30 mouse cellular contexts compared by ENCODE assay signal in genomic region chr14:76567280-76567679, GRCm38 (mm10). TPM values are rescaled to one million over a fixed set of nuclear protein-coding genes. Genes with fewer than 3 reads are reported as not detected.
A peak's percentile ranks its signal among the peaks of the same experiment; 100 is the strongest.
DNase-seq lines count a peak whose midpoint lies in the region; ATAC-seq and TF ChIP-seq lines count a peak whose summit lies in the region.
"Had no signal": no experiment of that assay in that cellular context is flagged by ENCODE, and none has a peak within 500 bp of the region (broad histone marks: within the 10 kb centered on the region; RNA-seq: fewer than 3 reads in every experiment).

No protein-coding gene starts in this region.

- ATAC-seq in intestine, embryonic 16.5 days = 0 out of 2 replicates have a peak, but pooled peaks have one; percentile 23
- no peak for ATAC-seq in intestine, embryonic 15.5 days
- ATAC-seq in liver, postnatal 0 days = peak; percentile 85
- ATAC-seq in granulocyte monocyte progenitor cell, adult 5-6 weeks (replicated peaks; ENCODE audit: poor library complexity, severe bottlenecking) = no peak
- ATAC-seq: forebrain, embryonic 15.5 days; hindbrain, postnatal 0 days; Patski had no signal

- no peaks in the 10 kb centered on the region for H3K27me3 ChIP-seq in intestine, embryonic 16.5 days (replicated peaks; ENCODE audit: control insufficient read depth, insufficient read depth, low read length)
- H3K27me3 ChIP-seq in intestine, embryonic 15.5 days (replicated peaks) = no peaks in the 10 kb centered on the region
- H3K27me3 ChIP-seq in liver, adult 2 months (ENCODE audit: control insufficient read depth, insufficient read depth, low read length) = no peaks in the 10 kb centered on the region
- no peaks in the 10 kb centered on the region for H3K27me3 ChIP-seq in liver, postnatal 0 days (ENCODE audit: insufficient read depth, low read length)
- H3K27me3 ChIP-seq: embryonic facial prominence, embryonic 13.5 days; forebrain, embryonic 15.5 days; Patski had no signal

- H3K9ac ChIP-seq in intestine, embryonic 16.5 days (ENCODE audit: low read depth, low read length) = no peak overlapping the region
- H3K9ac ChIP-seq in intestine, embryonic 15.5 days = no peak overlapping the region
- H3K9ac ChIP-seq in liver, adult 2 months (ENCODE audit: low read depth, low read length) = no peak overlapping the region
- no peak overlapping the region for H3K9ac ChIP-seq in liver, postnatal 0 days (replicated peaks)
- H3K9ac ChIP-seq: embryonic facial prominence, embryonic 13.5 days; forebrain, embryonic 15.5 days had no signal

- peak; percentile 11; the same call in 1 of the 2 replicates for TF ChIP-seq EP300 in liver, postnatal 0 days (IDR thresholded peaks at IDR 0.05; ENCODE audit: low read depth)

- 52% methylated on average over 1 of the region's 1 CpGs for WGBS in intestine, embryonic 16.5 days
- WGBS in intestine, embryonic 15.5 days = 64% methylated on average over 1 of the region's 1 CpGs
- WGBS in liver, adult 2 months = 14% methylated on average over 1 of the region's 1 CpGs
- 65% methylated on average over 1 of the region's 1 CpGs for WGBS in liver, postnatal 0 days (ENCODE audit: insufficient replicate concordance)

- H3K27ac ChIP-seq in intestine, embryonic 16.5 days (ENCODE audit: low read length) = no peak overlapping the region
- no peak overlapping the region for H3K27ac ChIP-seq in intestine, embryonic 15.5 days
- peak overlapping the region; percentile 71 for H3K27ac ChIP-seq in liver, adult 2 months (replicated peaks; ENCODE audit: insufficient read depth, low read depth, low read length)
- 0 out of 2 replicates have a peak overlapping the region, but pooled peaks have one; percentile 58 for H3K27ac ChIP-seq in liver, postnatal 0 days (ENCODE audit: low read depth)
- H3K27ac ChIP-seq: embryonic facial prominence, embryonic 13.5 days; forebrain, embryonic 10.5 days; forebrain, embryonic 15.5 days; gastrocnemius, adult 2 months; heart, adult 2 months; hindbrain, embryonic 10.5 days; hindbrain, postnatal 0 days had no signal

- peaks cover 10% of the 10 kb centered on the region for H3K4me1 ChIP-seq in intestine, embryonic 16.5 days (ENCODE audit: control insufficient read depth, insufficient read depth, low read length)
- peaks cover 12% of the 10 kb centered on the region; the same call in 1 of the 2 replicates for H3K4me1 ChIP-seq in intestine, embryonic 15.5 days (replicated peaks)
- H3K4me1 ChIP-seq in liver, adult 2 months (ENCODE audit: control insufficient read depth, insufficient read depth, low read length) = peaks cover 18% of the 10 kb centered on the region
- peaks cover 15% of the 10 kb centered on the region for H3K4me1 ChIP-seq in liver, postnatal 0 days (ENCODE audit: insufficient read depth)
- H3K4me1 ChIP-seq: forebrain, embryonic 10.5 days; forebrain, embryonic 15.5 days had no signal

- TF ChIP-seq CTCF in liver, adult 2 months (IDR thresholded peaks at IDR 0.05; ENCODE audit: low read depth, low read length) = no peak
- TF ChIP-seq CTCF in liver, postnatal 0 days (IDR thresholded peaks at IDR 0.05; ENCODE audit: low read depth) = no peak

- no peaks in the 10 kb centered on the region for H3K9me3 ChIP-seq in intestine, embryonic 16.5 days (ENCODE audit: control insufficient read depth, low read length)
- H3K9me3 ChIP-seq in intestine, embryonic 15.5 days = no peaks in the 10 kb centered on the region
- H3K9me3 ChIP-seq in liver, postnatal 0 days (ENCODE audit: low read length) = no peaks in the 10 kb centered on the region
- H3K9me3 ChIP-seq: embryonic facial prominence, embryonic 13.5 days; forebrain, embryonic 10.5 days; forebrain, embryonic 15.5 days; hindbrain, embryonic 10.5 days had no signal

- peak; percentile 99 for DNase-seq in liver, adult 2 months (ENCODE audit: extremely low read depth, low read depth, low spot score)
- no peak for DNase-seq in liver
- peak; percentile 17 for DNase-seq in kidney, postnatal 14 days
- DNase-seq in liver, postnatal 0 days = peak; percentile 40
- DNase-seq in right cerebral cortex, postnatal 36 days (ENCODE audit: low spot score in 2 of 2) = no peak
- DNase-seq: adrenal gland, postnatal 25 days; cerebellum, adult 11-12 months; cerebellum, adult 9-11 months; gastrocnemius, adult 2 months; gastrocnemius, postnatal 36 days; heart, adult 2 months; heart, postnatal 14 days; layer of hippocampus, postnatal 36 days; left cerebral cortex, postnatal 4 days; lung, adult 2 months; lung, postnatal 10 days; midbrain, embryonic 14.5 days; right cerebral cortex, postnatal 25 days; spleen, adult 18-20 months had no signal

- no peak overlapping the region for H3K4me2 ChIP-seq in intestine, embryonic 16.5 days (ENCODE audit: low read depth, low read length)
- H3K4me2 ChIP-seq in intestine, embryonic 15.5 days (replicated peaks) = no peak overlapping the region
- no peak overlapping the region for H3K4me2 ChIP-seq in liver, postnatal 0 days (ENCODE audit: low read depth, low read length)
- H3K4me2 ChIP-seq: embryonic facial prominence, embryonic 13.5 days; forebrain, embryonic 15.5 days had no signal

- no peak overlapping the region for H3K4me3 ChIP-seq in intestine, embryonic 16.5 days (ENCODE audit: low read length)
- no peak overlapping the region for H3K4me3 ChIP-seq in intestine, embryonic 15.5 days (replicated peaks)
- H3K4me3 ChIP-seq in liver, adult 2 months (ENCODE audit: insufficient read depth, low read depth, low read length) = no peak overlapping the region
- H3K4me3 ChIP-seq in liver, postnatal 0 days (ENCODE audit: low read depth, low read length) = no peak overlapping the region
- H3K4me3 ChIP-seq: embryonic facial prominence, embryonic 13.5 days; forebrain, embryonic 10.5 days; forebrain, embryonic 15.5 days; gastrocnemius, adult 2 months; heart, adult 2 months; hindbrain, embryonic 10.5 days had no signal

- H3K36me3 ChIP-seq in intestine, embryonic 16.5 days (ENCODE audit: control insufficient read depth, insufficient read depth, low read length) = no peaks in the 10 kb centered on the region
- H3K36me3 ChIP-seq in intestine, embryonic 15.5 days = no peaks in the 10 kb centered on the region
- H3K36me3 ChIP-seq in liver, adult 2 months (ENCODE audit: control insufficient read depth, insufficient read depth, low read length) = no peaks in the 10 kb centered on the region
- no peaks in the 10 kb centered on the region for H3K36me3 ChIP-seq in liver, postnatal 0 days (replicated peaks; ENCODE audit: insufficient read depth, low read length)
- H3K36me3 ChIP-seq: embryonic facial prominence, embryonic 13.5 days; forebrain, embryonic 10.5 days; forebrain, embryonic 15.5 days; hindbrain, embryonic 10.5 days had no signal

- no peaks in the 10 kb centered on the region for H3K79me2 ChIP-seq in liver, adult 2 months (ENCODE audit: control insufficient read depth, insufficient read depth, low read length)

- TF ChIP-seq POLR2A in liver, adult 2 months (IDR thresholded peaks at IDR 0.05; ENCODE audit: extremely low read depth, insufficient read depth, low read length) = no peak

RNA-seq across cellular contexts. Expression of gene Serp2, which starts 10.6 kb away (rescaled TPM):
- 5.7 and 8.2 TPM in 2 replicates for polyA plus RNA-seq in intestine, embryonic 16.5 days (2015; fragmentation: Nextera tagmentation; extraction: Ambion mirVana)
- 8.6 and 10.0 TPM in 2 replicates for polyA plus RNA-seq in intestine, embryonic 15.5 days (2015; fragmentation: Nextera tagmentation; extraction: Ambion mirVana)
- 0.37 TPM in 1 of 2 replicates, not detected in the other for total RNA-seq in liver, adult 2 months (2014; rRNA removed)
- polyA plus RNA-seq in liver, adult 2 months (2012; rRNA removed) = not detected in 2 replicates
- polyA plus RNA-seq in liver, postnatal 0 days (2015; fragmentation: Nextera tagmentation; extraction: Ambion mirVana) = 0.58 and 0.75 TPM in 2 replicates
- total RNA-seq in granulocyte monocyte progenitor cell, adult 5-6 weeks (2014; fragmentation: Nextera tagmentation) = not detected in 2 replicates
- not detected in 2 replicates for total RNA-seq in granulocyte monocyte progenitor cell, adult 5-6 weeks (2017)
- total RNA-seq: common myeloid progenitor, adult 5-6 weeks; monocyte, adult 5-6 weeks had no signal

Comparison
In these comparisons a context has a peak if more than half of its experiments do, and no peak if none do; other contexts are left out.
1. ATAC-seq: peak in intestine, embryonic 16.5 days (single experiment) and liver, postnatal 0 days (single experiment); none in intestine, embryonic 15.5 days (single experiment) and granulocyte monocyte progenitor cell, adult 5-6 weeks (single experiment).
2. DNase-seq: peak in liver, adult 2 months (single experiment), kidney, postnatal 14 days (single experiment) and liver, postnatal 0 days (single experiment); none in liver (single experiment) and right cerebral cortex, postnatal 36 days (0 of 2).
3. H3K27ac ChIP-seq: peak in liver, adult 2 months (single experiment) and liver, postnatal 0 days (single experiment); none in intestine, embryonic 16.5 days (single experiment) and intestine, embryonic 15.5 days (single experiment).